Mouse (Mus musculus) lung, adult 2 months (tissue): ENCODE results near the gene Meiob.

Experiments
- CTCF ChIP-seq: fragments of 200-500 bp; IDR thresholded peaks from 2 replicates; pipeline ENCODE4 v1.5.1; 2011; ENCODE audit warnings: mild to moderate bottlenecking, low read length, control low read depth; ENCODE audit not compliant: insufficient read depth
- POLR2A ChIP-seq: fragments of 200-500 bp; IDR thresholded peaks from 2 replicates; pipeline ENCODE4 v1.6.1; 2011; ENCODE audit warnings: low read depth, mild to moderate bottlenecking, control low read depth, low read length, borderline replicate concordance; ENCODE audit errors: extremely low read depth

GRCm38 (mm10) chr17:24803952-24804951, at the start of gene Meiob:
- TF ChIP-seq CTCF (no peak), POLR2A (no peak)
